Mouse (Mus musculus) adrenal gland, adult 18-20 months (tissue): Measurements from ENCODE around the gene Tmem125. TPM values are rescaled to one million over a fixed set of nuclear protein-coding genes. Genes with fewer than 3 reads are reported as not detected.

Source experiments
- DNase-seq, 2 experiments: peaks; one replicate each; pipeline ENCODE4 v3.0.0; 2021 to 2022; ENCODE audit warnings: low spot score in 2 of 2
- long read RNA-seq, 2 experiments: library from polyadenylated mRNA; stranded (forward); transcript quantifications; one replicate each; pipeline ENCODE4 v2.0.0; 2021
- total RNA-seq, 2 experiments: library from RNA; stranded (reverse); gene quantifications; 1 replicate in 1 of 2; 2 replicates in 1 of 2; pipeline ENCODE4 v1.2.3; 2021

Gene Tmem125
- total RNA-seq, result not detected
- long read RNA-seq, experiment 1, result 0 reads
- long read RNA-seq, experiment 2, result 0 reads

DNA sequence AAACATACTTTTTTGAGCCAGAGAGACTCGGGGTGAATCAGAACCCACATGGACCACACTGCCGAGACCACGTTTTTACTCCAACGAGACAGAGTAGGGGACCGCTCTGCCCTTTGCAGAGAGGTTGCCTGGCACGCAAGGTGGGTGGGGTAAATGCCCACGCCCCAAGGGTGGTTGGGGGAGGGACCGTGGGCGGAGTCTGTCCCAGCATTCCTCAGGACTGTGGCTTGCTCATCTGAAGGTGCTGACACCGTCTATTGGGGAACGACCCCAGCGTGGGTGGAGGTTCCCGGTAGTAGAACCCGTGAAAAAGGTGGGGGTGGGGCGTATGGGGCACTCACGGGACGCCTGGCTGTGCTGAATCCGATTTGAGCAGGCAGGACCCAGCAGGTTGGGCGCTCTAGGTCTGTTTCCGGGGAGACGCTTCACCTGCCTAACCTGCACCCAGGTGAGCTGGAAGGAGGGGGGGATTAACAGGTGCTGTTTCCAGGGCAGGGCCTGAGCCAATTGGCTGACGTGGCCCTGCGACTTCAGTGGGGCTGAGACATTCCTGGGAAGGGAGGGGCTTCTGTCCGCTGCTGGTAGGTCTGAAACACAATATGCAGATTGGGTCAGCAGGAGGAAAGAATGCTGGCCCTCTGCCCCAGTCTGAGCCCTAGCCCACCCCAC is at the start of gene Tmem125:
Gene Tmem125 (minus strand): TSS at position 453 of the 669 bp plus-strand sequence.
- DNase-seq, result peak; percentile 32 to 49

DNA sequence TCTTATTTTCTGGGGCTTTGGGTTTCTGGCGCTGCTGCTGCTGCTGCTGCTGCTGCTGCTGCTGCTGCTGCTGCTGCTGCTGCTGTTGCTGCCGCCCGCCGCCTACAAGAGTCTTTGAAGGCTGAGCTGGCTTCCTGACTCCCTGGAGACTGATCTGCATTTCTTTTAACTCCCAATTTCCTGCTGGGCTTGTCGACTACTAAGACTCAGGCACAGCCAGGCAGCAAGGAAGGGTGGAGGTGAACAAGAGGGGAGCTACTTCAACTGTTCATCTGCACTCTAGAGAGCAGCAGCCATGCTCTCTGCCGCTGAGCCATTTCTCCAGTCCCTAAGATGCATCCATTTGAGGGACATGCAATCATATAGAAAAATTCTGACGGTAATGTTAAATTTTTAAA is 45.9 kb upstream of the Tmem125 start:
- DNase-seq, result no peak

DNA sequence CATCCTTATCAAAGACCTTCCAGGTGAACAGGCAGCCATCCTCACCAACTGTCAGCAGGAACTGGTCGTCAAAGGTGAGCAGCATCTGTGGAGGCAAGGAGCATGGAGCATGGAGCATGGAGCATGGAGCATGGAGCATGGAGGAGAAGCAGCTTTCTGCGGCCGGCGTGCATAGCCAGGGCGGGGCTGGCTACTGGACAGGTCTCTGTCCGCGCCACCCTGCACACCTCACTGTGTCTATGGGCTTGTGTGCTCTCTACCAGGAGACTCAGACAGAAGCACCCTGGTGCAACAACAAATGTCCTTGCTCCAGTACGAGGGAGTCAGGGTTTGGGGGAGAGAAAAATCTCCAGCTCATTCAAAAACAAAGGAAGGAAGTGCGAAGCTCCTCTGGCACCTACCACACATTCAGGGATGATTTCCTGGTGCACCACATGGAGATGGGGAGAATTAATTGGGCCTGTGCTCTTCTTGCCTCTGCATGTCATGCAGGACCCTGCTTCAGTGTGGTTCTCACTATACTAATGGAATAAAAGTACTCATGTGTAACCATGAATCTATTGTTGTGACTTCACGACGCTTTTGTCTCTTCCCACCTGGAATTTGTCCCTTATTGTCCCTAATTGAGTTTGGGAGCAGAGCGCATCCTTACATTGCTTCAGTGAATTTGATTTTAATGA is 45.3 kb upstream of the Tmem125 start:
- DNase-seq, result no peak

DNA sequence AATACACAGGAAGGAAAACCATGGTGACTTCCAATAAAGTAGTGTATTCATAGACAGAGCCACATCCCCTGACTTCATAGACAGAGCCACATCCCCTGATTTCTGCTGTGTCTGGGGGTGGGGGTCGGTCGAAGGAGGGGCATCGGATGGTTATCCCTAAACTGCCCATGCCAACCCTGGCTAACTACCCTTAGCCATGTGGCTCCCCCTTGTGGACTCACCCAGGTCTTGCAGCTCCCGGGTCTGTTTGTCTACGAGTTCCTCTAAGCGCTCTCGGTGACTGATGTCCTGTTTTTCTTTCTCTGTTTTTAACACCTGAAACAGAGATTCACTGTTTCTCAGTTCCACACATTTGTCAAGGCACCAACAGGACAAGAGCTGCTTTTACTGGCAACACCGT is 38.8 kb upstream of the Tmem125 start:
- DNase-seq, result no peak

DNA sequence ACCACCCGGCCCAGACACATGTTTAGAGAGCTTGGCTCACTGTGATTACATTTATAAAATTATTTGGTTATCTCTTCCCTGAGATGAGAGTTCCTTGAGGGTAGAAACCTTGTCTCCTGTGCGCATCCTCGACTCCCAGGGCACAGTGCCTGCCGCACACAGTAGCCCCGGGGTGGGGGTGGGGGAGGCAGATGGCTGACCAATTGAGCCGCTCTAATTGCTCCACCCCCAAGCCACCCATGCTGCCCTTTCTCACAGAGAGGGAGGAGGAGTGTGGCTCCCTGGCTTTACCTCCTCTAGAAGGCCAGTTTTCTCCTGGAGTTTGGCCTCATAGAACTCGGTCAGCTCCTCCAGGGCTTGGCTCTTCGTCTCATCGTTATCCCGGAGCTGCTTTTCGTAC is 37.7 kb upstream of the Tmem125 start:
- no peak for DNase-seq

DNA sequence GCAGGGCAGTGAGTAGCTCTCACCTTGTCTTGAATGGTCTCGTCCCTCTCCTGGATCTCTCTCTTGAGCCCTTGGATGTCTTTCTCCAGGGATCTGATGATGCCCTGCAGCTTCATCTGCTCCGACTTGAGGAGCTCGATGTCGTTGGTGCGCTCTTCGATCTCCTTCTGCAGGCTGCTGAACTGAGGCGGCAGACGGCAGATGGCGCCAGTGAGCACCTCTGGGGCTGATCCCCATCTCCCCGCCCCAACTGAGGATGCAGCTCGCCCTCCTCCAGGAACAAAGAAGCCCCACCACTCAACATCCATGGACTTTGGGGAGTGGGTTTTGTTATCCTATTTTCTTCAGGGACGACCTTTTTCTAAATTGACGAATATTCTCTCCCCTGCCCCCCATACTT is 35.5 kb upstream of the Tmem125 start:
- DNase-seq, result peak in 1 of 2 experiments; percentile 27

DNA sequence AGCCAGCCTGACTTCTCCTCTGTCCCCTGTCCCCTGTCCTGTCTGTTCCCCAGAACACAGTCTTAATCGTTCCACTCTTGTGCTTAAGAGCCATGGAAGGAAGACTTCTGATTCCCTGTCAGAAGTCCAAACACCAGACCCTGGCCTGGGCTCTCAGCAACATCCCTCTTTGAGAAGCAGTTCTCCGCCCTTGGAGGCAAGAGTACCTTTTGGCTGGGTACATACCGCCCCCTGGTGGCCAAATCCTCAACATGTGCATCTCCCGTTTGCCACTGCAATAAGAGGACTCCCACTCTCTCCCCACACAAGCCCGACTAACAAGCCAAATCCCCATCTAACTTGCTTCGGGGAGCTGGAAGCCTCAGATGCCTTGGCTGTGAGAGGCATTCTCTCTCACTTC is 32.3 kb upstream of the Tmem125 start:
- peak; percentile 72 to 76 for DNase-seq

DNA sequence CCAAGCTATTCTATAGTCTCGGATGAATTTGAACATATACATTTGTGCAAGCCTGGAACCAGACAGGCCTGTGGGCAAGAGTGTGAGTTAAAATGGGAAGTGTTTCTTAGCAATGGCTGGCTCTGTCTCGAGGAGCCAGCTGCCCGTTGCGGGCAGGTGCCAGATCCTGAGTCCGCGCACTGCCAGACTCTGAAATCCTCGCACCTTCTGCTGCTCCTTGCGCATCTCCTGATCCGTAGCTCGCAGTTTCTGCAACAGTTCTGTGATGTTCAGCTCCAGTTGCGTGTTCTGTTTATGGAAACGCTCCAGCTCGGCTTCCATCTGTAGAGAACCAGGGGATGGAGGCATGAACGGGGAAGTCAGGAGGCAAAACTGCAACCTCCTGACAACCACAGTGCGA is 27.6 kb upstream of the Tmem125 start:
- DNase-seq, result no peak

DNA sequence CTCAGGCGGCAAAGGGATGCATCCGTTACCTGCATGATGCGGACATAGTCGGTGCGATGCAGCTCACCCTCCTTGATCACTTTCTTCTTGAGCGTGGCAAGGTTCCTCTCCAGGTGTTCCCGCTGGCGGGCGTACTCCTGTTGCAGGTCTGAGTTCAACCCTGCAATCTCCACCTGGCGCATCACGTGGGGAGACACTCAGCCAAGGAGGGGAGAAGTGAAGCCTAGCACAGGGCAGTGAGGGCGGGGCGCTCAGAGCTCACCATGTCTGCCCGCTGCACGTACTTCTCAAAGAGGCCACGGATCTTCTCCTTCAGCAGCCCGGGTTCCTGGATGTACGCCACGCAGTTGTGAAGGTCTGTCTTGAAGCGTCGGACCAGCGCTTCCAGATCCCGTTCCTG is 25.5 kb upstream of the Tmem125 start:
- no peak for DNase-seq

DNA sequence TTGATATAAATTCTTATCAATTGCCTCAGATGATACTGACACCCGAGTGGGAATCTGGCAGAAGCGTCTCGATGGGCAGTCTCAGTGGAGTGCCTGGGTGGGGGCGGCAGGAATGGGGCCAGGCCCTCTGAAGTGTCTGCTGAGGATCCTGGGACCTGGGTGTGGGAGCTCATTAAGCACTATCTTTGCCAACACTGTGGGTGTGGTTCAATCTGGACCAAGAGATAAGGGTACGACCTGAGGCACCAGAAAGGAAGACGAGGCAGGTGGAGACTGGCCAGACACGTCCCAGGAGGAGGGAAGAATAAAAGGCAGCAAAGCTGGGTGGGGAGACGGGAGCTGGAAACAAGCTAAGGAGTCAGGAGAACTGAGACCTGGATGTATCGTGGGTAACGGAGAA is 24.9 kb upstream of the Tmem125 start:
- DNase-seq, result no peak

DNA sequence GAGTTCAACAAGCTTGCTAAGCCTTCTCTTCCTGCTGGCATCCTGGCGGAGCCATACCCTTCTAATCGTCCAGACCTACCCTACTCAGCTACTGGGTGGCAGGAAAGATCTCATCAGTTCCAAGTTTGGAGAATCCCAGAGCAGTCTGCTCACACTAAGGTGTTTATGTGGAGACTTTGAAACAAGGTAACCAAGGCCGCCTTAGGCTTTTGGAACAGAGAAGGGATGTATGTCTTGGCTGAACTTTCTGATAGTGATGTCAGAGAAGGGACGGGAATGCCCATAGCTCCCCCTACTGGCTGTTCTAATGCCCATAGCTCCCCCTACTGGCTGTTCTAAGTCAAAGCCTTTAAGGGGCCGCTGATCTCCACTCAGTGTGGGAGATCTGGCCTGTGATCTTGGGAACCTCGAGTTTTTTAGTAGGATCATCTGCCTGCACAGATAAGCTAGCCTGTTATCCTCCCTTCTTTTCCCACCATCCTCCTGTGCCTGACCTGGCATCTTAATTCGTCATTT is 22.4 kb upstream of the Tmem125 start:
- peak in 1 of 2 experiments; percentile 33 for DNase-seq

DNA sequence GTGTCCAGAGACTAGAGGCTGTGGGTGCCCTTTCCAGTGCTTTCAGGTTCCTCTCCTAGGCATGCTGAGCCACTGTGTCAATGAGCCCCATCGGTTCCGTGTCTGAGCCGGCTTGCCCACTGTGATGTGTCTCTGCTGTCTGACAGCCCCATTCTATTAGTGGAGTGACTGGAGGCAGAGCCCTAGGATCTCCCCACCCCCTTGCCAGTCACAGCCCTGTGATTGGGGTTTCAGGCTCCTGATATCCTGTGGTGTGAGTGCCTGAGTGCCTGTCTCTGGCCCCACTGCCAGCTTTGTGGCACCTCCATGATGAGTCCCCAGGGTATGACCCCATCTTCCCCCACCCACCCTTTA is 21.1 kb upstream of the Tmem125 start:
- DNase-seq, result no peak

DNA sequence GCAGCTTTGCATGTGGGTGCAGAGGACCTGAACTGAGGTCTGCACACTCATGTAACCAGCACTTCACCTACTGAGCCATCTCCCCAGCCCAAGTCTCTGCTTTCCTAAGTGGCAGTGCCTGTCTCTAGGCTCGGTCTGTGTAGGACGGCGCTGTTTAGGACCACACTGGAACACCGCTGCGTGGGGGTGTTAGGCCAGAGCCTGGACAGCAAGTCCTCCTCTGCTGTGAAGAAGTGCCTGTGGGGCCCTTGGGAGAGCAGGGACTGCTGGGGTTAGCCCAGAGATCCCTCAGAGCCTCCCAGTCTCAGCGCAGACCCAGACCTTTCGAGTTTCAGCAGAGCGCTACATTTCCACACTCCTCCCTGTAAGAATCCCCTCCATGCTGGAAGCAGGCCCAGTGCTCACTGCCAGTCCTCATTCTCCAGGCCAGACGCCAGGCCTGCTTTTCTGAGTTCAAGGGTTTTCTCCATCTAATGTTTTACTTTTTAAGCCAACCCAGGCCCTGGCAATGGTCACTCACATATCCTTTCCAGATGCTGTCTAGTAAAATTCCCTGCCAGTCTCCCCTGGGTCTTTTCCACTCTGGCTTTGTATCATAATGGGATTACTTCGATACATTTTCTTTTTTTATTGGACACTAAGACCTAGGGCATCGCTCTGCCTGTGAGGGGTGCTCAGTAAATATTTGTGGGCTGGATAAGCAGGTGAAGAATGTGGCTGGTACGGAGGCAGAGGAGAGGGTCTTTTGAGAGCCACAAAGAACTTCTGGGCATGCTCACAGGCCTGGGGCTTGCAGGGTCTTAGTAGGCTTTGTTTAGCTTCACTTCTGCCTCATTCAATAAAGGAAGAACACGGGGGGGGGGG is 20.4 kb upstream of the Tmem125 start:
- no peak for DNase-seq

DNA sequence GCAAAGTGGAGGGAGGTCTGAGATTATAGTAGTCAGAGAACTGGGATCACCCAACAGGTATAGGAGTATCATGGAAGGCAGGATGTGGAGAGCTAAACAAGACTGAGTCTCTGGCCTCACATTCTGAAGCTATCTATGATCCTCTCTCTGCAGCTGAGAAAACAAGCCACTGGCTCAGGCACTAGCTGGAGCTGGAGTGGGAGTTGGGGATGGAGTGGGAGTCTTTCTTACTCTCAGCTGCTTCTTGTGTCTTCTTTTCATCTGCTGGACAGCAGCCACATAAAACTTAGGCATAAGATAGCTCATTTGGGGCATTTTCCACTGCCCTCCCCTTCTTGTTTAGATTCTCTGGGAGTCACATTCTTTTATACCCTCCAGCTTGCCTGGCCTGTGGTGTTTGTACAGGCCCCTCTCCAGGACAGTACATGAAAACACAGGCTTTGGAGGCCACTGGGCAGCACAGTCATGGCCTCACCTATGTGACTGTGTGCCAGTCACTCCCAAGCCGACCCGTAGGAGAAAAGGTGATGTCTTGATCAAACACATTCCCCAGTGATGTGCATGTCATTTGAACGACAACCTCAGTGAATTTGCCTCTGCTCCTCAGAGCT is 9.3 kb upstream of the Tmem125 start:
- no peak for DNase-seq

DNA sequence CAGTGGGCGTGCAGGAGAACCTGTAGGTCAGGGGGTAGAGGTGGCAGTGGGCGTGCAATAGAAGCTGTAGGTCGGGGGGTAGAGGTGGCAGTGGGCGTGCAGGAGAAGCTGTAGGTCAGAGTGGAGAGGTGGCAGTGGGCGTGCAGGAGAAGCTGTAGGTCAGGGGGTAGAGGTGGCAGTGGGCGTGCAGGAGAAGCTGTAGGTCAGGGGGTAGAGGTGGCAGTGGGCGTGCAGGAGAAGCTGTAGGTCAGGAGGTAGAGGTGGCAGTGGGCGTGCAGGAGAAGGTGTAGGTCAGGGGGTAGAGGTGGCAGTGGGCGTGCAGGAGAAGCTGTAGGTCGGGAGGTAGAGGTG is 4.3 kb upstream of the Tmem125 start:
- DNase-seq, result peak; percentile 41 to 44

DNA sequence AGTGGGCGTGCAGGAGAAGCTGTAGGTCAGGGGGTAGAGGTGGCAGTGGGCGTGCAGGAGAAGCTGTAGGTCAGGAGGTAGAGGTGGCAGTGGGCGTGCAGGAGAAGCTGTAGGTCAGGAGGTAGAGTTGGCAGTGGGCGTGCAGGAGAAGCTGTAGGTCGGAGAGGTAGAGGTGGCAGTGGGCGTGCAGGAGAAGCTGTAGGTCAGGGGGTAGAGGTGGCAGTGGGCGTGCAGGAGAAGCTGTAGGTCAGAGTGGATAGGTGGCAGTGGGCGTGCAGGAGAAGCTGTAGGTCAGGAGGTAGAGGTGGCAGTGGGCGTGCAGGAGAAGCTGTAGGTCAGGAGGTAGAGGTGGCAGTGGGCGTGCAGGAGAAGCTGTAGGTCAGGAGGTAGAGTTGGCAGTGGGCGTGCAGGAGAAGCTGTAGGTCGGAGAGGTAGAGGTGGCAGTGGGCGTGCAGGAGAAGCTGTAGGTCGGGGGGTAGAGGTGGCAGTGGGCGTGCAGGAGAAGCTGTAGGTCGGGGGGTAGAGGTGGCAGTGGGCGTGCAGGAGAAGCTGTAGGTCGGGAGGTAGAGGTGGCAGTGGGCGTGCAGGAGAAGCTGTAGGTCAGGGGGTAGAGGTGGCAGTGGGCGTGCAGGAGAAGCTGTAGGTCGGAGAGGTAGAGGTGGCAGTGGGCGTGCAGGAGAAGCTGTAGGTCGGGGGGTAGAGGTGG is 3.7 kb upstream of the Tmem125 start:
- DNase-seq, result peak; percentile 78 to 84

DNA sequence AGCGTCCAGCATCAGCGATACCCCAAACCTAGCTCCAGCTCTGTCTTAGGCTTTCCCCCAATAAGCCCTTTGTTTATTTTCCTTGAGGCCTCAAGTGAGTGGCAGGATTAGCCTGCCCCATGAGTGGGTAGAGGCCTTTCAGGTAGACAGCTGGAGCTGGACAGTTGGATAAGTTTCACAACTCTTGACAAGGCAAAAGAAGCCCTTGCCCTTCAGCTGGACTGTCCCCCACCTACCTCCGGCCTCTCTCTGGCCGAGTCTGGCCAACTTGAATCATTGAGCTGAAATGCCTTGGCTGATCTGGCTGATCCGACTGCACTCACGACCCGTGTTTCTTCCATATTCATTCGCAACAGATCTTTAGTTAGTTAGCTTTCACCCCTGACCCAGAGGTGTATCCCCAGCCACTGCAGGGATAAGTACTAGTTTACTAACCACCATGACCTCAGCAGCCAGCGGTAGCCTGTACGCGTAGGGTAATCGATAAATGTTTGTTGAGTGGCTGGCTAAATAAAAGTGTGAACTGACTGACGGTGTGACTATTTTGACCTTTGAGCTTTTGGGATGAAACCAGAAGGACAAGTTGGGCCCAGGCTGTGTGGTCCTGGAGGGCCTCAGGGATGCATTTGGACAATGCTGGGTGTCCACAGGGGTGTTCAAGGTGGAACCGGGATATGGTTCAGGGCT is 740 bp upstream of the Tmem125 start:
- DNase-seq, result no peak

DNA sequence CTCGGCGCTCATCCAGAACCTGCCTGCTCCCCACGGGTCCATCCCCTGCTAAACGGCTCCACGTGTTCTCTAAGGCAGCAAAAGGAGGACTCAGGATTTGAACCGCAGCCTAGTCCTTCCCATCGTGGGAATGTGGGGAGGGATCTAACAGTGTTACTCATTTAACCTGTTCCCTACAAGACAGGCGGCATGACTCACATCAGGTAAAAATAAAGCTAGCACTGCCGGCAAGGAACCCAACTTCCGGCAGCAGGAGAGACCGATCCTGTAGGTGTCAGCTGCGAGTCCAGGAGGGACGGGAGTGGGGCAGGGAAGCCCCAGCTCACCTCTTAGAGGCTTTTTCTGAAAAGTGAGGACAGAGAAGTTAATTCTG is 700 bp downstream of the Tmem125 start:
- DNase-seq, result no peak

DNA sequence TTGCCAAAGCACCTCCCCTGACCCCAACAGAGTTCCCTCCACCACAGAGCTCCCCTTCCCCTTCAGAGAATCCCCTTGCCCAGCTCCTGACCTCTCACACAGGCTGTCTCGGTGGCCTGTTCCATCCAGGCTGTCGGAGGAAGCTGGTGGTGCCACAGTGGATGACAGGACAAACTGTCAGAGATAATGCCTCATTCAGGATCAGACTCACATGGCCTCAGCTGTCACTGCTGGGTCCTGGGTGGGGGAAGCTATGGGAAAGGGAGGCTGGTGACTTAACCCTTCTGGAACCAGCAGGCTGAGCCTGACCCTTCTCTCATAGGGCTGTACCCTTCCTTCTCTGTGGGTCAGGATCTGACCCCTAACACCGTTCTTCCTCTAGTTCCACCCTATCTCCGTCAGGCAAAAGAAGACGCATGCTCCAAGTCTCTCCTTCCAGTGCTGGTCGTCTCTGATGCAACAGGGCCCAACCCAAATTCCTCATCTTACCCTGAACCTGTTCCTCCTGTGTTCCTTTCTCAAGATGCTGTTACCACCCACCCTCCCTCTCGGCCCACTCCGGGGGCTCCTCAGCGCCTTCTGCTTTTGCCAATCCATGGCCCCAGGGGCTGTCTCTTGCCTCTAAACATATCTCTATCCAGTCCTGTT is 1.2 kb downstream of the Tmem125 start:
- DNase-seq, result no peak

DNA sequence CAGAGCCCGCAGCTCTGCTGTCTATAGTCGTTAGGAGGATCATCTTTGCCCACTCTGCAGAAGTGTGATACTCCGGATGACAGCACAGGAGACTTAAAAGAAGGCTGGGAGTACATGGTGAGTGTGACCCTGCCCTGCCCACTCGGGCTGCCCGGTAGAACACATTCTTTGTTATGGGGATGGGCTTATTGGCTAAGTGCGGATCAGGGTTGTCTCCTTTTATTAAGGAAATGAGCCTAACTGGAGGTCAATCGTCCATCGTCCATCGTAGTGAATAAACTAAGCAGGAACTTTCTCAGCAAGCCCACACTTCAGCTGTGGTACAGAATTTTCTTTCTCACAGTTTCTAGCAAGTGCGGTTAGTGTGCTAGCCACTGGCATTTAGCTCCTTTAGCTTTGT is 3.9 kb downstream of the Tmem125 start:
- DNase-seq, result no peak
